Mouse (Mus musculus) G1E (cell line): ENCODE data around the gene Hist1h2bg.

Experiments used
- CTCF ChIP-seq: IDR thresholded peaks from 2 replicates; pipeline ENCODE4 v1.5.1; 2012; ENCODE audit warnings: low read depth, low read length, inconsistent platforms, mixed read lengths
- GATA1 ChIP-seq: IDR thresholded peaks from 2 replicates; pipeline ENCODE4 v1.6.1; 2012; ENCODE audit warnings: borderline replicate concordance, low read length, inconsistent platforms, mixed read lengths
- POLR2AphosphoS5 ChIP-seq: IDR thresholded peaks from 2 replicates; pipeline ENCODE4 v1.6.1; 2012; ENCODE audit warnings: low read depth, low read length, inconsistent platforms; ENCODE audit not compliant: insufficient replicate concordance
- TAL1 ChIP-seq: conservative IDR thresholded peaks from 2 replicates; pipeline ENCODE4 v1.6.1; 2012; ENCODE audit warnings: low read depth, low read length, inconsistent platforms, mixed read lengths

- TF ChIP-seq CTCF (no peak), POLR2AphosphoS5 (no peak), TAL1 (no peak), GATA1 (no peak)
These were observed 32.9 kb upstream of the Hist1h2bg start for GRCm38 (mm10) chr13:23538249-23538648.
